Mouse (Mus musculus) thymus, adult 2 months (tissue): ENCODE measurements at regions not wholly inside any gene's neighbourhood (a gene's known extent, or its start where the extent isn't known, plus 50 kb on each side); places are given as distances from the start of the nearest gene placed in this dataset.

Experiments
- CTCF ChIP-seq: fragments of 200-500 bp; IDR thresholded peaks from 2 replicates; pipeline ENCODE4 v1.5.1; 2012; ENCODE audit warnings: mild to moderate bottlenecking, control low read depth, low read length, moderate library complexity, borderline replicate concordance; ENCODE audit not compliant: control insufficient read depth, poor library complexity, insufficient read depth; ENCODE audit errors: extremely low read depth
- POLR2A ChIP-seq: fragments of 200-500 bp; IDR thresholded peaks from 2 replicates; pipeline ENCODE4 v1.6.1; 2012; ENCODE audit warnings: mild to moderate bottlenecking, low read length, control low read depth, moderate library complexity; ENCODE audit not compliant: control insufficient read depth, poor library complexity, insufficient read depth; ENCODE audit errors: extremely low read depth

GRCm38 (mm10) chr2:16835960-16836359 lies 479.9 kb downstream of the Plxdc2 start:
- TF ChIP-seq CTCF (no peak), POLR2A (no peak)
